Mouse (Mus musculus): Measurements from ENCODE around the gene Cotl1.

Cotl1 gene

DNA sequence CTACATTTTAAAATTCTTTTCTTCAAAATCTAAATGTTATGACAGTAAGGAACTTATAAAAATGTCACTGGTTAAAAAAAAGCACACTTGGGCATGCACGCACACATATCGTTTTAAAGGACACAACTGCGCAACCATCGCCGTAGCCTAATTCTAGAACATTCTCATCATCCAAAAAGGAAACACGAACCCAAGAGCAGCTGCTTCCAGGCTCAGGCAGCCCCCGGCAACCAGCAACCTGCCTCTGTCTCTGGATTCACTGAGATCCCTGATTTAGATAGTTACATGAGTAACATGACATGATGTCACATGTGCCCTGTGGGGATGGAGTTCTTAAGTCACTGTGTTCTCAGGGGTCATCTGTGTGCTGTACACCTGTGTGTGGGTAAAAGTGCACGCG lies 17.1 kb downstream of the Cotl1 start:
- ATAC-seq (ENCODE audit: insufficient number of reproducible peaks, low FRiP score, low TSS enrichment) = no peak

DNA sequence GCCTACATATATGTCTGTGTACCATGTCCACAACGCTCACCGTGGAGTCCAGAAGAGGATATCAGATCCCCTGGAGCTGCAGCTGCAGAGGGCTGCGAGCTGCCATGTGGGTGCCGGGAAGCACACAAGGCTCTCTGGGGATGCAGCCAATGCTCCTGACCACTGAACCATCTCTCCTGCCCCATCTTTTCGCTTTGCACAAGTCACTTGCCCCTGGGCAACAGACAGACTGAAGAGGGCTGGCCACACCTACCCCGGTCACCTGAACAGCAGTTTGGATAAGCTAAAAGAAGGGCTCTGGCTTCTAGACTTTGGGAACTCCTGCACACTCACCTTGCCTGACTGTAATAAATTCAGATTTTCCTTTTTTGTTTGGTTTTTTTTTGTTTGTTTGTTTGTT lies 18.7 kb downstream of the Cotl1 start:
- no peak for ATAC-seq (ENCODE audit: insufficient number of reproducible peaks, low FRiP score, low TSS enrichment)

- ATAC-seq (ENCODE audit: insufficient number of reproducible peaks, low FRiP score, low TSS enrichment) = no peak
These were observed 20.4 kb downstream of the Cotl1 start for GRCm38 (mm10) chr8:119819976-119820375.

DNA sequence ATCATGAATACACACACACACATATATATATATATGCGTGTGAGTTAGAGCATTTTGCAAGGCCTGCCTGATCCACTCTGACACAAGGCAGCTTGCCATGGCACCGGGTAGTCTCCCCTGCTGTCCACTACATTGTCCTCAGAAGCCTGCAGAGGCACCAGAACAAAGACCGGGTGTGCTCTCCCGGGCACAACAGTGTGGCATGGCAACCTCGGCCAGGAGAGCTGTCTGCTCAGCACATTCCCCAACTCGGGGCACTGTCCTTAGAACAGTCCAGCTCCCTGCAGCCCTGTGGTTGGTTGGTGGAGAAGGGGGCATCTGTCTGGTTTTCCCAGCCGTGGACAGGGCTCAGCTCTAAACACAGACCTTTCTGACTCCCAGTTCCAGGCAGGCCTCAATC lies 21.0 kb downstream of the Cotl1 start:
- peak; percentile 76 for ATAC-seq (ENCODE audit: insufficient number of reproducible peaks, low FRiP score, low TSS enrichment)

- no peak for ATAC-seq (ENCODE audit: insufficient number of reproducible peaks, low FRiP score, low TSS enrichment)
These were observed 22.9 kb downstream of the Cotl1 start for GRCm38 (mm10) chr8:119817446-119817845.

DNA sequence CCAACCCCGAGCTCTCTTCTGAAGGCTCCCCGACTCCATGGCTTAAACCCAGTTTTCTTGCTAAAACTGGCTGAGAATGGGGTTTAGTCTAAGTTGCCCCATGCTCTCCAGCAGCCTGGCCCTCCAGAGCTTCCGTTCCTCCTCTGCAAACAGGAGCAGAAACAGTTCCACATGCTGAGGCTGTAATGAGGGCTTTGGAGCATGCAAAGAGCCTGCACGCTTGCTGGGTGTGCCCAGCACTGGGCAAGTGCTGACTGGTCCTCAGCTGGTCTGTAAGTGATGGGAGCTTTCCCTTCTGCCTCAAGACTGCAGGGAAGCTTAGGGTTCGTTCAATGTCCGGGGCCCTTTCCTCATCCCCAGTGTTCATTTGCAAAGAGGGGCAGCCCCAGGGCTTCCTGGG lies 24.1 kb downstream of the Cotl1 start:
- ATAC-seq (ENCODE audit: insufficient number of reproducible peaks, low FRiP score, low TSS enrichment) = no peak

- no peak for ATAC-seq (ENCODE audit: insufficient number of reproducible peaks, low FRiP score, low TSS enrichment)
These were observed 27.5 kb downstream of the Cotl1 start for GRCm38 (mm10) chr8:119812650-119813431.

GRCm38 (mm10) chr8:119811925-119812324 lies 28.4 kb downstream of the Cotl1 start:
- no peak for ATAC-seq (ENCODE audit: insufficient number of reproducible peaks, low FRiP score, low TSS enrichment)

DNA sequence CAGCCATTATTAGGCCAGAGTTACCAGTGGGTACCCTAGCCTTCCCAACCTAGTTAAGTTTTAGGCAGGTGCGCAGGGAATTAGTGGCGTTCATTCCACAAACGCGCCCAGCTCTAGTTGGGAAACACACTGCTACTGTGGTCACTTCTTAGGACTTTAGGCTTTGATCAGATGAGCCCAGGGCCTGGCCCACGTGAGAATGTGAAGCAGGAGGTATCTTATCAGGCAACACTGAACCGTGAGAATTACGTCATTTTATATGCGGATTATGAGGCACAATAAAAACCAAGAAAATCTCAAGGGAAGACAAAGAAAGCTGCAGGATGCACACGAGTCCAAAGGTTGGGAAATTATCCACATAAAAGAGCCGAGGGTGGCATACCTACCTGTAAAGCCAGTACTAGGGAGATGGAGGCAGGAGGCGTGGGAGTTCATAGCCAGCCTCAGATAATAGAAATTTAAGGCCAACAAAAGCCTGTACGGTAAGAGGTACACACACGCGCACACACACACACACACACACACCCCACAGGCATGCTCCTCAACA lies 29.3 kb downstream of the Cotl1 start:
- no peak for ATAC-seq (ENCODE audit: insufficient number of reproducible peaks, low FRiP score, low TSS enrichment)

GRCm38 (mm10) chr8:119810127-119810868 lies 30.0 kb downstream of the Cotl1 start:
- ATAC-seq (ENCODE audit: insufficient number of reproducible peaks, low FRiP score, low TSS enrichment) = no peak

- no peak for ATAC-seq (ENCODE audit: insufficient number of reproducible peaks, low FRiP score, low TSS enrichment)
These were observed 30.7 kb downstream of the Cotl1 start for GRCm38 (mm10) chr8:119809620-119810019.

DNA sequence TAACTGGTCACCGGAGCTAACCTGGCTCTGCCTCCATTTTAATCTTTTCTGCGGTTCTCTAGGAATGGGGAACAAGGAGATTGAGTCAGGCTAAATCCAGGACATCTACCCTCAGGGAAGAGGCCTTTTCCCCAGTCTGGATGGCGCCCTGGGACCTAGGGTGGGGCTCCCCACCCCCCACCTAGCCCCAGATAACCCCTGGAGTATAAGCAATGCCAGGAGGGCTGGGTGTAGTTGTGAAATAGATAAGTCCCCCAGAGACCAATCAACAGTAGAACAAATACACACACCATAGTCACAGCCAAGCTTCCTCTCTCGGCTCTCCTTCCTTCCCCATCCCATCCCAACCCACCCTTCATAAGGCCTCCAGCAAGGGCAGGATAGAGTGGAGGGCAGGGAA lies 32.7 kb downstream of the Cotl1 start:
- ATAC-seq (ENCODE audit: insufficient number of reproducible peaks, low FRiP score, low TSS enrichment) = no peak

DNA sequence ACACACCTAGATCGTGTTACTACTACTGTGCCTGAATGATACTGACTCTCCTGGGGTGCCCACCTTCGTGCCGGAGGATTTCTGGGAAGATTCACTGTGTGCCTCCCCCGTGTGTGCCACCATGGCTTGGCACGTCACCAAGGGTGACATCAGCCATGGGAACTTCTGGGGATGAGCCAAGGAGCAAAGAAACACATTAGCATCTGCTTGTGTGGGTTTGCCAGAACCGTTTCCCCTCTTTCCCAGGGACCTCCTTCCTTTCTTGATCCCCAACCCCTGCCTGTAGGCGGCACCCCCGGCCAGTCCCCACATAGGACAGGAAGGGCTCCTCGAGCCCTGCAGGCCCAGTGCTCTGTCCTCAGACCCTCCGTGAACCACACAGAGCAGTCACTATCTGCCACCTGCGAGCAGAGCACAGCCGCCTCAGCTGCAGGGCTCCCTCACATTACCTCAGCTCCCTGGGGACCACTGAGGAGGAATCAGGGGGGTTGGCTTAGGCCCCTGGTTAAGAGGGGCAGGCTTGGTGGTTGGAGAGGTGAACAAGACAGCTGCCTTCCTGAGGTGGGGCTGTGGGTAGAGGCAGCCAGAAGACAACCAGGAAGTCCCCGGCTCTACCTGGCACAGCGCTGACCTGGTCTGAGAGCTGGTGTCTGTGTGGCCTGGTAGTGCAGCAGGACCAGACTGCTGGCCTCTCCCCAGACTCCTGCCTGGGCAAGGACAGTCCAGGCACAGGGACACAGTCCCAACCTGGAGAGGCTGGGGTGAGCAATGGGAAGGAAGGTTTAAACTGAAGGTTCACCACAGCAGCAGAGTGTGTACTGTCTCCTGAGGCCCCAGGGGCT lies 33.7 kb downstream of the Cotl1 start:
- ATAC-seq (ENCODE audit: insufficient number of reproducible peaks, low FRiP score, low TSS enrichment) = peak; percentile 38; the same call in 1 of the 2 replicates

DNA sequence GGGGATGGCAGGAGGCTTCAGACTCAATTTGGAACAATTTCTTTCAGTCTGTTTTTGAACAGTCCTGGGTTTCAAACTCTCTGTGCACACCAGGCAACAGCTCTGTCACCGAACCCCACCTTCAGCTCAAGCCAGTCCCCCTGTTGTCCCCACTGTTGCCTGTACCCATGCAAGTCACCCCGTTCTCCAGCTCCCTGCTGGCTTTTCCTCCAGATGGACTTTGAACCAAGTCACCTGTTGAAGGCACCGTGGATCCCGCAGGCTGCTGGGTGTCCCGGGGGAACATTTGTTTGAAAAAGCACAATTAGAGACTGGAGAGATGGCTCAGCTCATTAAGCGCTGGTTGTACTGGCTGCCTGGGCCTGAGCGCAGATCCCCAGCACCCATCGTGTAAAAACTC lies 35.1 kb downstream of the Cotl1 start:
- ATAC-seq (ENCODE audit: insufficient number of reproducible peaks, low FRiP score, low TSS enrichment) = no peak

DNA sequence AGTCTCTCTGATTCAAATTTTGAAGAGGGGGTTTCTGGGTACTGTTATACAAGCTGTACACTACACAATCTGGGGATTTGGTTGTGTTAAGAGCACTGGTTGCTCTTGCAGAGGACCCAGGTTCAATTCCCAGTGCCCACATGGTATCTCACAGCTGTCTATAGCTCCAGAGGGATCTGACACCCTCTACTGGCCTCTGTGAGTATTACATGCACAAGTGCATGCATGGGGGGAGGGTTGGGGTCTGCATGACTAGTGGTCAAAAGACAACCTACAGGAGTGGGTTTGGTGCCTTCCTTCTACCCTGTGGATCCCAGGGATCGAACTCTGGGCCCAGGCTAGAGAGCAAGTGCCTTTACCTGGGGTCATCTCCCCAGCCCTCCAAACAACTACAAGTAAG lies 37.8 kb downstream of the Cotl1 start:
- ATAC-seq (ENCODE audit: insufficient number of reproducible peaks, low FRiP score, low TSS enrichment) = no peak

DNA sequence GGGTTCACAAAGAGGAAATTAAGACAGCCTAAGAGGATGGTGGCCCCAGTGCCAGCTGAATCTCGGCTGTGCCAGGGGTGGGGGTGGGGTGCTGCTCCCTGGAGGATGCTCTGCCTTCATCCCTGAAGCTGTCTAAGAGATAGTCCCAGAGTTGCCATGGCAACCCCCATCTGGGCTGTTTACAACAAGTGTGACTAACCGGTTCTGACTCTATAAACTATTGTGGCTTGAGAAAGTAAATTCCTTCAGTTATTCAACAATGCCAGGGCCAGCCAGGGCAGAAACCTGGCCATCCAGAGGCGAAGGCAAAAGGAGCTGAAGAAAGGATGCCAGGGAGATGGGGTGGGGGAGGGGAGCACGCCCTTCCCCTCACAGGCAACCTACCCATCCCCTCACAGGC lies 39.2 kb downstream of the Cotl1 start:
- no peak for ATAC-seq (ENCODE audit: insufficient number of reproducible peaks, low FRiP score, low TSS enrichment)

- no peak for ATAC-seq (ENCODE audit: insufficient number of reproducible peaks, low FRiP score, low TSS enrichment)
These were observed 41.4 kb downstream of the Cotl1 start for GRCm38 (mm10) chr8:119798965-119799264.

- ATAC-seq (ENCODE audit: insufficient number of reproducible peaks, low FRiP score, low TSS enrichment) = 0 out of 2 replicates have a peak, but pooled peaks have one; percentile 23
These were observed 42.0 kb downstream of the Cotl1 start for GRCm38 (mm10) chr8:119798170-119798964.

DNA sequence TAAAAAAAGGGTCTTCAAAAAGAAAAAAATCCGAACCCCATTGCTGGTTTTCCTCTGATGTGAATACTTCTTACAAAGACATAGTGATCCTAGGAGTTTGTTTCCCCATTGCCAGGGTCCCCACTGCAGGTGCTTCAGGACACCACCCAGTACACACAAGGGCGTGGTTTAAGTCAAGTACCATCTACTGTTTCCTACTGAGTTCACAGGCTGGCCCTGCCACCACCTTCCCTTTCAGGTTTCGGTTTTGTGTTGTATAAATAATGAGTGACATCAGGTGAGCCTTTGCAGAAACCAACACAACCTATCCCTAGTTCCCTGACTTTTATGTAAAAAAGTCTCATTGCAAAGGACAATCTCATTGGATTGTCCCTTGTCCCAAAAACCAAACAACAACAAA lies 44.7 kb downstream of the Cotl1 start:
- ATAC-seq (ENCODE audit: insufficient number of reproducible peaks, low FRiP score, low TSS enrichment) = no peak

GRCm38 (mm10) chr8:119794689-119795088 lies 45.7 kb downstream of the Cotl1 start:
- ATAC-seq (ENCODE audit: insufficient number of reproducible peaks, low FRiP score, low TSS enrichment) = no peak

All from cerebellum, adult (tissue).